Mouse (Mus musculus) gastrocnemius, postnatal 36 days (tissue): ENCODE measurements around the gene Defa17. TPM values are rescaled to one million over a fixed set of nuclear protein-coding genes. Genes with fewer than 3 reads are reported as not detected.
"Not testable (repeated sequence)": the region's sequence is repeated elsewhere in the genome, so short reads cannot be mapped to it uniquely, and the experiment has no call there.

Experiments used
- DNase-seq, 2 experiments: peaks; one replicate each; pipeline ENCODE4 v3.0.0; 2022
- intact Hi-C: fragments of 180-260 bp; cut with DNase I; formaldehyde crosslinking; loops from one replicate; pipeline ENCODE4 v1.15.1; 2025
- long read RNA-seq, 2 experiments: library from polyadenylated mRNA; stranded (forward); transcript quantifications; one replicate each; pipeline ENCODE4 v2.0.0; 2021
- total RNA-seq, 2 experiments: library from RNA; stranded (reverse); gene quantifications; 2 replicates each; pipeline ENCODE4 v1.2.3; 2021

Gene Defa17
- not detected for total RNA-seq
- long read RNA-seq, experiment 1: 0 reads
- long read RNA-seq, experiment 2: 0 reads

GRCm38 (mm10) chr8:21655480-21655879, at the start of gene Defa17:
Gene Defa17 (plus strand): TSS chr8:21655780.
- not testable (repeated sequence) for DNase-seq

DNA sequence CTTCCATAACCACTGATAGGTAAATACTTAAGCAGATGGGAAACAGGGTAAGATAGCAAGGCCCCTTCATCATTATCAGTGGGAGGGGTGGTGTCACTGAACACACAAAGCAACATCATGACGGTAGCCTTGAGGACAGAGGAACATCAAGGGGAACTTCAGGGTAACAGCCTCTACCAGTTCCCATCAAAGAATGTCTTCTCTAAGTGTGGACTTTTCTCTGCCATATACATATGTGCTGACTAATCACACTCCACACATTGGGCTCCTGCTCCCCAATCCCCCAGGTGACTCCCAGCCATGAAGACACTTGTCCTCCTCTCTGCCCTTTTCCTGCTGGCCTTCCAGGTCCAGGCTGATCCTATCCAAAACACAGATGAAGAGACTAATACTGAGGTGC, 37.7 kb upstream of the Defa17 start, which contains the start of gene Defa26:
Defa26 (plus strand) TSS at position 301 of the 400 bp plus-strand sequence.
- DNase-seq, intact Hi-C loops: not testable (repeated sequence)

More at GRCm38 (mm10) chr8:21655480-21655879, at the start of gene Defa17:
- intact Hi-C loops: not testable (repeated sequence)

GRCm38 (mm10) chr8:21665497-21665896, 9.9 kb downstream of the Defa17 start, which contains the start of gene Defa34:
Gene Defa34 (plus strand): TSS chr8:21665797.
- intact Hi-C loops, DNase-seq: not testable (repeated sequence)

DNA sequence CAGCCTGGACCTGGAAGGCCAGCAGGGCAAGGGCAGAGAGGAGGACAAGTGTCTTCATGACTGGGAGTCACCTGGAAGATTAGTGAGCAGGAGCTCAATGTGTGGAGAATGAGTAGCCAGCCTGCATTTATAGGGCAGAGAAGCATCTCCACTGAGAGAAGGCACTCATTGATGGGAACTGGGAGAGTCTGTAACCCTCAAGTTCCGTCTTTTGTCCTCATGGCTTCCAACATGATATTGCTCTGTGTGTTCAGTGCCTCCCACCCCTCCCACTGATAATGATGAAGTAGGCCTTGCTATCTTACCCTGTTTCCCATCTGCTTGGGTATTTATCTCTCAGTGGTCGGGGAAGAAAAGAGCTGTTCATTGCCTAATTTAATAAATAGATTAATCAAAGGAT, 48.0 kb downstream of the Defa17 start, which contains the start of gene AY761184:
AY761184 (minus strand) TSS at position 101 of the 400 bp plus-strand sequence.
- DNase-seq, intact Hi-C loops: not testable (repeated sequence)

Other genes with a start within 250 kb of the Defa17 start
- gene Defa36, start 228.4 kb upstream of the Defa17 start, total RNA-seq: not detected
- not detected for gene Gm7849, start 199.2 kb upstream of the Defa17 start, total RNA-seq
- not detected for gene Defa20, start 146.5 kb upstream of the Defa17 start, total RNA-seq
- gene Defa32, start 126.7 kb upstream of the Defa17 start, total RNA-seq: not detected
- gene Defa37, start 90.4 kb upstream of the Defa17 start, total RNA-seq: not detected
- not detected for gene Defa28, start 72.8 kb upstream of the Defa17 start, total RNA-seq
- gene Gm7861, start 61.3 kb upstream of the Defa17 start, total RNA-seq: not detected
- gene Defa26, start 37.6 kb upstream of the Defa17 start, total RNA-seq: not detected
- not detected for gene Defa34, start 10.0 kb downstream of the Defa17 start, total RNA-seq
- gene AY761184, start 47.9 kb downstream of the Defa17 start, total RNA-seq: not detected
- gene Defa24, start 78.7 kb downstream of the Defa17 start, total RNA-seq: not detected
- not detected for gene Defb50, start 167.8 kb downstream of the Defa17 start, total RNA-seq
- not detected for gene Defb2, start 184.1 kb downstream of the Defa17 start, total RNA-seq
- gene Defb10, start 203.1 kb downstream of the Defa17 start, total RNA-seq: not detected
- gene Defb9, start 229.6 kb downstream of the Defa17 start, total RNA-seq: not detected